ENCODE assay signal across 17 mouse cellular contexts in the genomic region with DNA sequence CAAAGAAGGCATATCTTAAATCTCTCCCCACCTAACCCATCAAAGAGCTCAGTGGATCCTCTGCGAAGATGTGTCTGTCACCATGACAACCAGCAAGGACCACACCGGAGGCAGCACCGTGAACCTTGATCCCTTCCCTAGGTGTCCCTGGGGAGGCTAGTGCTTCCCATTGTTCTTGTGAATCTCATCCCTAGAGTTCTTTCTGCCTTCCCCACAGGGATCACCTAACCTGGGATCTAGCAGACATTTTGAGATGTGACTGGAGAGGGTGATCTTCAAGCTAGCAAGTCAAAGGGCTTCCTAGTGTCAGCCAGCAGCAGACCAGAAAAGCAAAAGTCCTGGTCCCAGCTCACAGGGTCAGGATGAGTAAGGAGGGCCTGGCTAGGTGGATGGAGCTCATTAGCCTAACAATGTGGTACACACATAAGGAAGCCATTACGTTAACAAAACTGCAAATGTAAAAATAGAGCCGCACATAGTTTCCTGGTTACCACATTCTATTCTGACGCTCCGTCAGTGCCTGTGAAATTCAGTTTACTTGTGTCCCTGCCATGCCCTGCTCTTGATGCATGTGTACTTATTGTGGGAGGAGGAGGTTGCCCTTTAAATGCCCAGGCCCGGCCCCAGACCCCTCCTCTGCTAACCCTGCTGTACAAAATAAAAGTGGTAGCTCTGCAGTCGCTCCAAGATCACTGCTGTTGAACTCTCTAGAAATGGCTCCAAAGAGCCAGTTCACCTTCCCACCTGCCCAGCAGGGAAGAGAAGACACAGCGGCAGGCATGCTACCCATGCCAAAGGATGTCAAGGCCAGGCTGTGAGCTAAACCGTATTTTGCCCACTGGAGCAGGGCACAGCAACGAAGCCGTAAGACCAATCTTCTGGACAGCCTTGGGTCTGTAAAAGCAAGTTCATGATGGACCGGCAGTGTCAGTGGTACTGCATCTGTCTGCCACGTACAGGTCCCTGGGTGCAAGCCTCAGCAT. TPM values are rescaled to one million over a fixed set of nuclear protein-coding genes. Genes with fewer than 3 reads are reported as not detected.
DNase-seq lines count a peak whose midpoint lies in the region; ATAC-seq and TF ChIP-seq lines count a peak whose summit lies in the region.
"Had no signal": no experiment of that assay in that cellular context is flagged by ENCODE, and none has a peak within 500 bp of the region (broad histone marks: within the 10 kb centered on the region; RNA-seq: fewer than 3 reads in every experiment).

No protein-coding gene starts in this region.

- TF ChIP-seq CTCF in forebrain, postnatal 0 days (IDR thresholded peaks at IDR 0.05; ENCODE audit: low read depth), result no peak

- no peak for ATAC-seq in hindbrain, embryonic 11.5 days (ENCODE audit: low FRiP score)
- no peak for ATAC-seq in hindbrain, embryonic 14.5 days (ENCODE audit: low FRiP score)
- no peak for ATAC-seq in embryonic facial prominence, embryonic 11.5 days (replicated peaks; ENCODE audit: insufficient number of reproducible peaks, low FRiP score, low TSS enrichment, low read depth)
- no peak for ATAC-seq in forebrain, postnatal 0 days
- ATAC-seq: intestine, embryonic 16.5 days had no signal

- no peaks in the 10 kb centered on the region for H3K9me3 ChIP-seq in hindbrain, embryonic 11.5 days (ENCODE audit: control insufficient read depth, low read length)
- no peaks in the 10 kb centered on the region for H3K9me3 ChIP-seq in hindbrain, embryonic 14.5 days (ENCODE audit: control insufficient read depth, low read length)
- H3K9me3 ChIP-seq in embryonic facial prominence, embryonic 11.5 days (replicated peaks; ENCODE audit: control insufficient read depth, low read length), result no peaks in the 10 kb centered on the region
- no peaks in the 10 kb centered on the region for H3K9me3 ChIP-seq in forebrain, postnatal 0 days (ENCODE audit: low read length)
- H3K9me3 ChIP-seq: G1E; liver, embryonic 13.5 days; megakaryocyte, embryonic 14.5 days had no signal

- peak; percentile 41 for DNase-seq in hindbrain, embryonic 11.5 days (ENCODE audit: low spot score)
- no peak for DNase-seq in hindbrain, embryonic 14.5 days (ENCODE audit: low spot score)
- DNase-seq in NIH3T3 (ENCODE audit: low read depth), result peak; percentile 55
- DNase-seq in embryonic facial prominence, embryonic 11.5 days (ENCODE audit: low spot score), result peak; percentile 41
- peak; percentile 57 for DNase-seq in forebrain, postnatal 0 days
- no peak for DNase-seq in kidney, postnatal 25 days
- no peak for DNase-seq in right cerebral cortex, postnatal 4 days
- DNase-seq: adrenal gland, postnatal 10 days; cerebellum, adult 8-10 months; heart, postnatal 4 days; kidney, postnatal 14 days; layer of hippocampus, postnatal 36 days; liver, embryonic 13.5 days; lung, postnatal 10 days had no signal

- no peaks in the 10 kb centered on the region for H3K36me3 ChIP-seq in hindbrain, embryonic 11.5 days (ENCODE audit: control insufficient read depth, insufficient read depth, low read length)
- H3K36me3 ChIP-seq in hindbrain, embryonic 14.5 days (replicated peaks; ENCODE audit: control insufficient read depth, insufficient read depth), result no peaks in the 10 kb centered on the region
- no peaks in the 10 kb centered on the region for H3K36me3 ChIP-seq in embryonic facial prominence, embryonic 11.5 days (replicated peaks; ENCODE audit: control insufficient read depth, insufficient read depth, low read depth, low read length)
- no peaks in the 10 kb centered on the region for H3K36me3 ChIP-seq in forebrain, postnatal 0 days (ENCODE audit: insufficient read depth)
- H3K36me3 ChIP-seq: G1E; liver, embryonic 13.5 days had no signal

- WGBS in hindbrain, embryonic 11.5 days, result 54% methylated on average over 15 of the region's 15 CpGs
- 51% methylated on average over 15 of the region's 15 CpGs for WGBS in hindbrain, embryonic 14.5 days
- WGBS in embryonic facial prominence, embryonic 11.5 days, result 47% methylated on average over 15 of the region's 15 CpGs
- WGBS in forebrain, postnatal 0 days, result 40% methylated on average over 15 of the region's 15 CpGs

- H3K4me3 ChIP-seq in hindbrain, embryonic 11.5 days (ENCODE audit: low read depth, low read length), result no peak overlapping the region
- H3K4me3 ChIP-seq in hindbrain, embryonic 14.5 days (replicated peaks; ENCODE audit: low read length), result no peak overlapping the region
- H3K4me3 ChIP-seq in embryonic facial prominence, embryonic 11.5 days (ENCODE audit: low read depth, low read length), result no peak overlapping the region
- no peak overlapping the region for H3K4me3 ChIP-seq in forebrain, postnatal 0 days (ENCODE audit: low read depth, low read length)
- H3K4me3 ChIP-seq: liver, embryonic 13.5 days; megakaryocyte, embryonic 14.5 days had no signal

- no peaks in the 10 kb centered on the region for H3K27me3 ChIP-seq in hindbrain, embryonic 11.5 days (ENCODE audit: control insufficient read depth, insufficient read depth, low read length)
- no peaks in the 10 kb centered on the region for H3K27me3 ChIP-seq in hindbrain, embryonic 14.5 days (ENCODE audit: control insufficient read depth, insufficient read depth, low read length)
- no peaks in the 10 kb centered on the region for H3K27me3 ChIP-seq in embryonic facial prominence, embryonic 11.5 days (ENCODE audit: control insufficient read depth, insufficient read depth, low read length)
- no peaks in the 10 kb centered on the region for H3K27me3 ChIP-seq in forebrain, postnatal 0 days (ENCODE audit: insufficient read depth, low read length)
- H3K27me3 ChIP-seq: liver, embryonic 13.5 days; megakaryocyte, embryonic 14.5 days had no signal

- no peak overlapping the region for H3K9ac ChIP-seq in hindbrain, embryonic 11.5 days (ENCODE audit: low read depth, low read length)
- H3K9ac ChIP-seq in hindbrain, embryonic 14.5 days, result no peak overlapping the region
- H3K9ac ChIP-seq in embryonic facial prominence, embryonic 11.5 days (replicated peaks; ENCODE audit: low read length), result no peak overlapping the region
- H3K9ac ChIP-seq in forebrain, postnatal 0 days, result no peak overlapping the region
- H3K9ac ChIP-seq: liver, embryonic 13.5 days had no signal

- peaks cover 10% of the 10 kb centered on the region for H3K4me1 ChIP-seq in hindbrain, embryonic 11.5 days (replicated peaks; ENCODE audit: control insufficient read depth, insufficient read depth, low read length)
- H3K4me1 ChIP-seq in hindbrain, embryonic 14.5 days (replicated peaks; ENCODE audit: control insufficient read depth, insufficient read depth, low read length), result peaks cover 28% of the 10 kb centered on the region
- H3K4me1 ChIP-seq in embryonic facial prominence, embryonic 11.5 days (ENCODE audit: control insufficient read depth, insufficient read depth, low read length), result peaks cover 7% of the 10 kb centered on the region
- H3K4me1 ChIP-seq in forebrain, postnatal 0 days (ENCODE audit: insufficient read depth), result peaks cover 45% of the 10 kb centered on the region
- H3K4me1 ChIP-seq: liver, embryonic 13.5 days had no signal

- no peak overlapping the region for H3K27ac ChIP-seq in hindbrain, embryonic 11.5 days (ENCODE audit: low read depth, low read length)
- H3K27ac ChIP-seq in hindbrain, embryonic 14.5 days, result no peak overlapping the region
- no peak overlapping the region for H3K27ac ChIP-seq in embryonic facial prominence, embryonic 11.5 days (replicated peaks; ENCODE audit: low read depth, low read length)
- H3K27ac ChIP-seq in forebrain, postnatal 0 days (ENCODE audit: low read depth, low read length), result peak overlapping the region; percentile 57
- H3K27ac ChIP-seq: liver, embryonic 13.5 days had no signal

- no peak overlapping the region for H3K4me2 ChIP-seq in hindbrain, embryonic 11.5 days (replicated peaks; ENCODE audit: low read depth, low read length)
- H3K4me2 ChIP-seq in hindbrain, embryonic 14.5 days (replicated peaks), result no peak overlapping the region
- no peak overlapping the region for H3K4me2 ChIP-seq in embryonic facial prominence, embryonic 11.5 days (ENCODE audit: low read depth, low read length)
- H3K4me2 ChIP-seq in forebrain, postnatal 0 days (ENCODE audit: low read depth), result no peak overlapping the region
- H3K4me2 ChIP-seq: liver, embryonic 13.5 days had no signal

RNA-seq across cellular contexts. Expression of a gene that starts 6.8 kb away (rescaled TPM):
- 16.9 and 21.0 TPM in 2 replicates for polyA plus RNA-seq in hindbrain, embryonic 11.5 days (2014; fragmentation: Nextera tagmentation; extraction: Ambion mirVana)
- 56.2 and 60.2 TPM in 2 replicates for polyA plus RNA-seq in hindbrain, embryonic 14.5 days (2014; fragmentation: Nextera tagmentation; extraction: Ambion mirVana)
- polyA plus RNA-seq in embryonic facial prominence, embryonic 11.5 days (2014; fragmentation: Nextera tagmentation; extraction: Ambion mirVana), result 11.9 and 13.4 TPM in 2 replicates
- 67.9 and 85.8 TPM in 2 replicates for total RNA-seq in forebrain, postnatal 0 days (2014; rRNA removed)
- polyA plus RNA-seq in forebrain, postnatal 0 days (2015; fragmentation: Nextera tagmentation; extraction: Ambion mirVana), result 19.7 and 35.5 TPM in 2 replicates
- polyA plus RNA-seq: G1E had no signal

Comparison
In these comparisons a context has a peak if more than half of its experiments do, and no peak if none do; other contexts are left out.
1. DNase-seq: peak in hindbrain, embryonic 11.5 days (single experiment), NIH3T3 (single experiment), embryonic facial prominence, embryonic 11.5 days (single experiment) and forebrain, postnatal 0 days (single experiment); none in hindbrain, embryonic 14.5 days (single experiment), kidney, postnatal 25 days (0 of 2) and right cerebral cortex, postnatal 4 days (single experiment).